Mouse (Mus musculus) forebrain, postnatal 0 days (tissue): ENCODE data around the gene Slc25a27. TPM values are rescaled to one million over a fixed set of nuclear protein-coding genes. Genes with fewer than 3 reads are reported as not detected.
A peak's percentile ranks its signal among the peaks of the same experiment; 100 is the strongest.

Source experiments
- ATAC-seq: fragments of 200-750 bp; cut with Nextera tagmentation; 2 replicates; pipeline ENCODE4 v1.8.0; 2017; ENCODE audit warnings: mild to moderate bottlenecking, moderate library complexity
- DNase-seq: peaks from one replicate; pipeline ENCODE4 v3.0.0-alpha.2; 2015
- H3K27ac ChIP-seq: fragments of 300-500 bp; sonication (generic); 2 replicates; pipeline ENCODE4 v1.5.1; 2014; ENCODE audit warnings: low read depth, mild to moderate bottlenecking, antibody characterized with exemption, low read length, moderate library complexity, mixed read lengths
- H3K27me3 ChIP-seq: fragments of 300-500 bp; sonication (generic); 2 replicates; pipeline ENCODE4 v1.6.1; 2014; ENCODE audit warnings: mild to moderate bottlenecking, low read length, mixed read lengths; ENCODE audit not compliant: insufficient read depth
- H3K36me3 ChIP-seq: fragments of 300-500 bp; sonication (generic); 2 replicates; pipeline ENCODE4 v1.6.1; 2014; ENCODE audit warnings: mild to moderate bottlenecking, moderate library complexity; ENCODE audit not compliant: insufficient read depth
- H3K4me1 ChIP-seq: fragments of 300-500 bp; sonication (generic); 2 replicates; pipeline ENCODE4 v1.6.1; 2014; ENCODE audit warnings: antibody characterized with exemption; ENCODE audit not compliant: insufficient read depth
- H3K4me2 ChIP-seq: fragments of 300-500 bp; sonication (generic); 2 replicates; pipeline ENCODE4 v1.6.1; 2014; ENCODE audit warnings: low read depth, mild to moderate bottlenecking, moderate library complexity
- H3K4me3 ChIP-seq: fragments of 300-500 bp; sonication (generic); 2 replicates; pipeline ENCODE4 v1.5.1; 2014; ENCODE audit warnings: low read depth, low read length, mixed read lengths
- H3K9ac ChIP-seq: fragments of 300-500 bp; sonication (generic); 2 replicates; pipeline ENCODE4 v1.6.1; 2014; ENCODE audit warnings: mild to moderate bottlenecking
- H3K9me3 ChIP-seq: fragments of 300-500 bp; sonication (generic); 2 replicates; pipeline ENCODE4 v1.6.1; 2016; ENCODE audit warnings: low read length
- CTCF ChIP-seq: sonication (generic); IDR thresholded peaks from 2 replicates; pipeline ENCODE4 v1.5.1; 2016; ENCODE audit warnings: antibody characterized with exemption, control low read depth, low read depth
- WGBS: fragments of 180-500 bp; shearing (Covaris S2); extraction: QIAGEN DNeasy Blood & Tissue Kit; methylation state at CpG from one replicate; pipeline ENCODE4 v1.1.7; 2014; 5-methylcytosine and 5-hydroxymethylcytosine counted together
- polyA plus RNA-seq: library from polyadenylated mRNA; unstranded; fragments of >200 nt; fragmentation: Nextera tagmentation; extraction: Ambion mirVana; gene quantifications from 2 replicates; pipeline ENCODE4 v1.2.1, GENCODE M21; 2015
- total RNA-seq: library from RNA; depleted of rRNA; stranded (reverse); fragments of >200 nt; gene quantifications from 2 replicates; pipeline ENCODE4 v1.2.3, GENCODE M21; 2014; rRNA removed

The Slc25a27 gene
- total and polyA plus RNA-seq, 2 experiments from 2014 or later, result 54.3 to 61.8 TPM

GRCm38 (mm10) chr17:43611586-43611985, 55.4 kb downstream of the Slc25a27 start:
- DNase-seq (peak; percentile 93), ATAC-seq (peak; percentile 80)
- H3K4me1 ChIP-seq, result no peaks in the 10 kb centered on the region
- H3K4me3 ChIP-seq, result no peak overlapping the region
- no peak overlapping the region for H3K27ac ChIP-seq
- no peak overlapping the region for H3K4me2 ChIP-seq
- 17% methylated on average over 7 of the region's 7 CpGs for WGBS
- TF ChIP-seq CTCF, result peak; percentile 91
- no peaks in the 10 kb centered on the region for H3K27me3 ChIP-seq
- no peaks in the 10 kb centered on the region for H3K9me3 ChIP-seq
- no peak overlapping the region for H3K9ac ChIP-seq
- no peaks in the 10 kb centered on the region for H3K36me3 ChIP-seq

GRCm38 (mm10) chr17:43606704-43607103, 60.3 kb downstream of the Slc25a27 start:
- Histone ChIP-seq H3K9ac (no peak overlapping the region), H3K9me3 (no peaks in the 10 kb centered on the region), H3K4me3 (no peak overlapping the region), H3K27me3 (no peaks in the 10 kb centered on the region), H3K27ac (no peak overlapping the region), H3K4me2 (no peak overlapping the region), H3K36me3 (no peaks in the 10 kb centered on the region), H3K4me1 (no peaks in the 10 kb centered on the region)
- peak; percentile 84 for TF ChIP-seq CTCF
- DNase-seq (peak; percentile 68), ATAC-seq (no peak)
- 13% methylated on average over 3 of the region's 3 CpGs for WGBS

DNA sequence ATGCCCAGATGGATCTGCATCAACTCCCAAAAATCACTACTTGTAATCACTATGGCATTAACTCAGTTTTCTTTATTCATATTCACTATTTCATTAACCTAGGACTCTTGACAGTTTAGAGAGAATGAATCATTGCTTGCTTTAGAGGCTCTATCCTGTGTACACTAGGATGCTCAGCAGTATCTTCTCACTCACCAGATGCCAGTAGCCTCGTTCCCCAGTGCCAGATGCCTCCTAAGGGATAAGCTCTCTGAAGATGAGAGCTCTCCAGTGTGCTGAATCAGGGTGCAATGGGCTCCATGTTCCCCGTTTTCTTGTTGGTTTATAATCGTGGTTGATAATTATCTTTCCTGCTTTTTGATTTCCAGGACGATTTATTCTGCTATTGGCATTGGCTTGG, 68.3 kb downstream of the Slc25a27 start:
- H3K9me3 ChIP-seq, result no peaks in the 10 kb centered on the region
- DNase-seq, result no peak
- ATAC-seq, result no peak

GRCm38 (mm10) chr17:43597742-43598141, 69.3 kb downstream of the Slc25a27 start:
- Histone ChIP-seq H3K27ac (no peak overlapping the region), H3K4me1 (no peaks in the 10 kb centered on the region), H3K4me2 (no peak overlapping the region), H3K9me3 (no peaks in the 10 kb centered on the region), H3K4me3 (no peak overlapping the region), H3K27me3 (no peaks in the 10 kb centered on the region), H3K9ac (no peak overlapping the region), H3K36me3 (no peaks in the 10 kb centered on the region)
- ATAC-seq, result no peak
- WGBS, result 96% methylated on average over 2 of the region's 2 CpGs
- TF ChIP-seq CTCF, result 0 out of 2 replicates have a peak, but pooled peaks have one; percentile 6
- no peak for DNase-seq

More for the DNA sequence above, 68.3 kb downstream of the Slc25a27 start:
- no peak overlapping the region for H3K4me3 ChIP-seq
- WGBS, result 74% methylated on average over 4 of the region's 4 CpGs
- TF ChIP-seq CTCF, result no peak
- no peak overlapping the region for H3K4me2 ChIP-seq
- no peak overlapping the region for H3K9ac ChIP-seq
- no peaks in the 10 kb centered on the region for H3K36me3 ChIP-seq
- H3K4me1 ChIP-seq, result no peaks in the 10 kb centered on the region
- no peak overlapping the region for H3K27ac ChIP-seq
- no peaks in the 10 kb centered on the region for H3K27me3 ChIP-seq

DNA sequence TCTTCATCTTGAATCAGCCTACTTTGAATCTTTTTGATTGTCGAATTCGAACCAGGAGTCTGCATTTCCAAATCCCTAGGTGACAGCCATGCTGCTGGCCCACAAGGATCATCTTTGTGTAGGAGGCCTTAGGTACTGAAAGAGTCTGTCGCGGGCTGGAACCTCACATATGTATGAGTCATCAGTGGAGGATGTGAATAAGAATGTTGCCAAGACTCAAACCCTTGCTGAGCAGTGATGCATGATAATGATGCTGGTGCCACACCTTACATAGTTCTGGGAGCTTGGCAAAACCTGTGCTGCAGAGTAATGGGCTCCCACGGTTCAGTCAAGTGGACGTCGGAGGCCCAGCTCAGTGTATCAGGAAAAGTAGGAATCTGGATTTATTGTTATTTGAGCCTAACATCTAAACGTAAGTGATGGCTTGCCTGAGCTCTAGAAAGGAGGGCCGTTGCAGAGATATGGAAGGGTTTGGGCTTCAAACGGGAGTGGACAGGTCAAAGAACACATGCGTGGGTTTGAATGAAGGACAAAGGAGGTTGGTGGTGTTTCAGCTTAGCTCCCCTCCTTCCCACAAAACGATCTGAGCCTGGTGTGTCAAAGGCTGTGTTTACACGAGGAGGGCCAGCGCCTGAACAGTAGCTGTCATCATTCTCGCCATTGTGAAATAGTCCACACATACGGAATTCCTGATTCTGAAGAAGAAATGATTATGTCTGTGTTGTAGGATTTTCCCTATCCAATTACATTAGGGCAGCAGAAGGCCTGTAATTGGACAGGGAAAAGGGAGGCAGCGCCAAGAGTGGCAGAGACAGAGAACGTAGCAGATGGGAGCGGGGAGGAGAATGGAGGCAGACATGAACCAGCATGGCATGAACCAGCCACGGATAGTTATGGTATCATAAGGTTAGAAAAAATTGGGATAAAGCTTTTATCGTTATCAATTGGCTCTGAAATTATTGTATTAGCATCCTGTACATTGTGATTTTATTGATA, 74.4 kb downstream of the Slc25a27 start:
- DNase-seq (peak; percentile 17), ATAC-seq (peak; percentile 59; the same call in 1 of the 2 replicates)
- no peak for TF ChIP-seq CTCF
- H3K27me3 ChIP-seq, result no peaks in the 10 kb centered on the region
- no peaks in the 10 kb centered on the region for H3K36me3 ChIP-seq
- no peak overlapping the region for H3K27ac ChIP-seq
- WGBS, result 73% methylated on average over 21 of the region's 21 CpGs
- H3K4me3 ChIP-seq, result no peak overlapping the region
- no peaks in the 10 kb centered on the region for H3K9me3 ChIP-seq
- no peak overlapping the region for H3K4me2 ChIP-seq
- H3K9ac ChIP-seq, result no peak overlapping the region
- no peaks in the 10 kb centered on the region for H3K4me1 ChIP-seq

Other genes with a start within 250 kb of the Slc25a27 start
- 0.08 TPM in 1 of 2 replicates, not detected in the other for gene Mep1a, start 164.4 kb downstream of the Slc25a27 start, total RNA-seq
- gene Mep1a, start 164.4 kb downstream of the Slc25a27 start, polyA plus RNA-seq, result 0.15 TPM in 1 of 2 replicates, not detected in the other
- gene Ankrd66, start 123.6 kb downstream of the Slc25a27 start, total RNA-seq, result 0.77 TPM in 1 of 2 replicates, not detected in the other
- 1.0 and 1.2 TPM in 2 replicates for gene Ankrd66, start 123.6 kb downstream of the Slc25a27 start, polyA plus RNA-seq
- 26.8 and 33.7 TPM in 2 replicates for gene Pla2g7, start 99.1 kb downstream of the Slc25a27 start, total RNA-seq
- 33.0 and 76.9 TPM in 2 replicates for gene Pla2g7, start 99.1 kb downstream of the Slc25a27 start, polyA plus RNA-seq
- gene Tdrd6, start 36.9 kb downstream of the Slc25a27 start, total RNA-seq, result 1.2 and 2.0 TPM in 2 replicates
- gene Tdrd6, start 36.9 kb downstream of the Slc25a27 start, polyA plus RNA-seq, result 0.19 and 1.2 TPM in 2 replicates
- gene Cyp39a1, start 211 bp upstream of the Slc25a27 start, total RNA-seq, result 1.2 and 1.7 TPM in 2 replicates
- gene Cyp39a1, start 211 bp upstream of the Slc25a27 start, polyA plus RNA-seq, result 7.7 and 8.9 TPM in 2 replicates
- gene Rcan2, start 134.1 kb upstream of the Slc25a27 start, total RNA-seq, result 43.4 and 69.8 TPM in 2 replicates
- gene Rcan2, start 134.1 kb upstream of the Slc25a27 start, polyA plus RNA-seq, result 17.8 and 50.0 TPM in 2 replicates